Mouse (Mus musculus) cerebellum, postnatal 14 days (tissue): ENCODE results near the gene Mmp20.

Source experiments
- DNase-seq, 2 experiments: peaks; one replicate each; pipeline ENCODE4 v3.0.0; 2021; ENCODE audit warnings: mixed read lengths in 2 of 2

Gene Mmp20

GRCm38 (mm10) chr9:7691790-7692189 is 63.8 kb downstream of the Mmp20 start, which contains the start of gene Mmp7:
TSS of gene Mmp7 (plus strand) at chr9:7692090.
- no peak for DNase-seq

GRCm38 (mm10) chr9:7693961-7694360 is 65.9 kb downstream of the Mmp20 start:
- no peak for DNase-seq

DNA sequence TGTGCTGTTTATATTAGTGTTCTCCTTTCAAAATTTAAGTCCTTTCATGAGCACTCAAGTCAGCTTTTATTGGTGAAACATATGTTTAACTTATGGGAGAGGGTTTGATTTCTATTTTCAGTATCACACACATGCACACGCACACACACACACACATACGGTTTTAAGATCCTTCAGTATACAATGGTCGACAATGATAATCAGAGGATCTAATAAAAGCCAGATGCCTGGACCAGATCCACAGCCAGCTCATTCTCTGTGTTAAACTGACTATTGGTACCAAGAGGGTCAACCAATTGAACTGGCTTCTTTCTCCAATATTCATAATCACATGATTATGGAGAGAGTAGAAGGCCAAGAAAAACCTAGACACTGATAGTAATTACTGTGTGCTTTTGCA is 67.6 kb downstream of the Mmp20 start:
- DNase-seq, result no peak

DNA sequence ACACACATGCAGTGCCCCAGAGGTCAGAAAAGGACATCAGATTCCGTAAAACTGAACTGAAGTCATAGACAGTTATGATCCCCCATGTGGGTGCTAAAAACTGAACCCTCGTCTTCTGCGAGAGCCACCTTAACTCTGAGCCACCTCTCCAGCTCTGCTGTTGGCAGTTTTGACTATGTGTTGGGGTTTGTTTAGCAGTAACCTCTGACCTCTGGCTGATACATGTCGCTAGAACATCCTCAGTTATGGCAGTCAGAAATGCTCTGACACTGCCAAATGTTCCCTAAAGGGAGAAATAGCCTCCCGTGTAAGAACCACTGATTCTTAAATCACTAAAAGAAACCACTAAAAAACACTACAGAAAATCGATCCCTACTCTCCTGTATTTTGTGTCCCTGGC is 80.7 kb downstream of the Mmp20 start:
- no peak for DNase-seq

- no peak for DNase-seq
Measured at GRCm38 (mm10) chr9:7711196-7711595, 83.2 kb downstream of the Mmp20 start.

GRCm38 (mm10) chr9:7714062-7714907 is 86.3 kb downstream of the Mmp20 start:
- DNase-seq, result peak; percentile 56 to 64

DNA sequence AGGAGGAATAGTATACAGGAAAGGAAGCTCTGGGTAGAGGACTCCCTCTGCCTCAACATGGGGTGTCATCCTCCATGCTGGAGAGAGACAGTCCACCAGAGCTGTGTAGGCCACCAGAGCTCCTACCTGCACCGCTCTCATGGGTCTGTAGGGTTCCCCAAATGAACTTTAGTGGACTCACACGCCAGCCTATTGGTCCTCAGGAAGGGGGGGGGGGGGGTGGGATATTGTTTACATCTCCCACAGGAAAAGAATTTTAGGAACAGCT is 86.8 kb downstream of the Mmp20 start:
- no peak for DNase-seq

- DNase-seq, result no peak
Measured at GRCm38 (mm10) chr9:7721543-7721942, 93.5 kb downstream of the Mmp20 start.
